Mouse (Mus musculus) Patski (cell line): Measurements from ENCODE around the gene Srsf3. TPM values are rescaled to one million over a fixed set of nuclear protein-coding genes. Genes with fewer than 3 reads are reported as not detected.
A peak's percentile ranks its signal among the peaks of the same experiment; 100 is the strongest.

Experiments used
- ATAC-seq: fragments of 100-300 bp; one replicate; pipeline ENCODE4 v1.8.0; 2021
- CTCF ChIA-PET: fragments of 350-600 bp; sonication (Branson Sonifier 250); formaldehyde crosslinking; loops from one replicate; lab custom pipeline; 2022; ENCODE audit warnings: inconsistent platforms; lab: Charles Lee
- POLR2A ChIA-PET: fragments of 350-600 bp; sonication (Branson Sonifier 250); formaldehyde crosslinking; loops from one replicate; lab custom pipeline; 2022; ENCODE audit warnings: antibody characterized with exemption, inconsistent platforms; lab: Charles Lee
- DNase-seq: peaks from one replicate; pipeline ENCODE4 v3.0.0-alpha.2; 2011; ENCODE audit warnings: low read depth, low spot score
- H3K27me3 ChIP-seq: fragments of 371-371 bp; one replicate; pipeline ENCODE4 v1.5.1; 2021
- CTCF ChIP-seq: fragments of 100-300 bp; IDR thresholded peaks from one replicate; pipeline ENCODE4 v1.5.1; 2021
- in situ Hi-C: fragments of 300-500 bp; cut with MboI; formaldehyde crosslinking; loops from 3 replicates; pipeline ENCODE4 v1.11.1; 2018; ENCODE audit warnings: low pct_unique_long_range_greater_than_20kb, mixed read lengths
- polyA plus RNA-seq: library from polyadenylated mRNA; unstranded; gene quantifications from one replicate; pipeline ENCODE4 v1.2.3, GENCODE M21; 2021

Srsf3 gene
- polyA plus RNA-seq, 1 experiment from 2014 or later, result 187 TPM

- POLR2A ChIA-PET, result interaction anchor here (0.6 kb wide), 1 partner anchor 90 kb away, joined by 3 read pairs; no protein-coding TSS in a partner anchor
- DNase-seq (no peak), ATAC-seq (no peak)
- in situ Hi-C loops, result no loop called here
- CTCF ChIA-PET, result interaction anchor here (1.1 to 10.1 kb wide), 2 partner anchors 44 to 120 kb away, joined by 3 to 68 read pairs; no protein-coding TSS in a partner anchor
- H3K27me3 ChIP-seq, result no peaks in the 10 kb centered on the region
- TF ChIP-seq CTCF, result no peak
Measured at GRCm38 (mm10) chr17:29050791-29051190, 18.4 kb downstream of the Srsf3 start.

- ATAC-seq (no peak), DNase-seq (no peak)
- in situ Hi-C loops, result no loop called here
- H3K27me3 ChIP-seq, result no peaks in the 10 kb centered on the region
- TF ChIP-seq CTCF, result no peak
- CTCF ChIA-PET, result interaction anchor here (2.1 kb wide), 1 partner anchor 118 kb away, joined by 5 read pairs; no protein-coding TSS in a partner anchor
- POLR2A ChIA-PET, result interaction anchor here (1.1 to 1.4 kb wide), 2 partner anchors 28 to 42 kb away, joined by 3 to 5 read pairs; no protein-coding TSS in a partner anchor
Measured at GRCm38 (mm10) chr17:29053067-29053466, 20.6 kb downstream of the Srsf3 start.

GRCm38 (mm10) chr17:29053841-29054240 is 21.4 kb downstream of the Srsf3 start:
- in situ Hi-C loops, result no loop called here
- CTCF ChIA-PET, result interaction anchor here (1.6 to 2.1 kb wide), 2 partner anchors 40 to 117 kb away, joined by 5 read pairs; no protein-coding TSS in a partner anchor
- TF ChIP-seq CTCF, result no peak
- no peak for DNase-seq
- H3K27me3 ChIP-seq, result no peaks in the 10 kb centered on the region
- POLR2A ChIA-PET, result interaction anchor here (0.6 to 1.4 kb wide), 3 partner anchors 27 to 112 kb away, joined by 3 to 7 read pairs (median 5); no protein-coding TSS in a partner anchor
- ATAC-seq, result no peak

GRCm38 (mm10) chr17:29054429-29054828 is 22.0 kb downstream of the Srsf3 start:
- in situ Hi-C loops, result no loop called here
- H3K27me3 ChIP-seq, result no peaks in the 10 kb centered on the region
- ATAC-seq (no peak), DNase-seq (no peak)
- no peak for TF ChIP-seq CTCF
- ChIA-PET POLR2A (interaction anchor here (0.6 to 1.4 kb wide), 3 partner anchors 26 to 111 kb away, joined by 3 to 7 read pairs (median 5); no protein-coding TSS in a partner anchor), CTCF (interaction anchor here (1.6 to 2.1 kb wide), 2 partner anchors 39 to 117 kb away, joined by 5 read pairs; no protein-coding TSS in a partner anchor)

- in situ Hi-C loops, result no loop called here
- ChIA-PET POLR2A (interaction anchor here (1.8 kb wide), 1 partner anchor 39 kb away, joined by 4 read pairs; no protein-coding TSS in a partner anchor), CTCF (interaction anchor here (0.9 to 3.0 kb wide), 3 partner anchors 28 to 115 kb away, joined by 4 to 17 read pairs (median 7); no protein-coding TSS in a partner anchor)
- no peaks in the 10 kb centered on the region for H3K27me3 ChIP-seq
- no peak for TF ChIP-seq CTCF
- ATAC-seq (no peak), DNase-seq (no peak)
Measured at GRCm38 (mm10) chr17:29055586-29055985, 23.2 kb downstream of the Srsf3 start.

- no peak for ATAC-seq
- TF ChIP-seq CTCF, result no peak
- no peaks in the 10 kb centered on the region for H3K27me3 ChIP-seq
- in situ Hi-C loops, result no loop called here
- ChIA-PET POLR2A (interaction anchor here (0.6 to 1.8 kb wide), 3 partner anchors 17 to 49 kb away, joined by 3 to 6 read pairs (median 4); no protein-coding TSS in a partner anchor), CTCF (interaction anchor here (0.9 to 3.0 kb wide), 3 partner anchors 28 to 114 kb away, joined by 4 to 17 read pairs (median 7); no protein-coding TSS in a partner anchor)
- no peak for DNase-seq
Measured at GRCm38 (mm10) chr17:29056207-29056606, 23.8 kb downstream of the Srsf3 start.

GRCm38 (mm10) chr17:29056699-29057151 is 24.3 kb downstream of the Srsf3 start:
- ChIA-PET POLR2A (interaction anchor here (0.6 to 1.8 kb wide), 3 partner anchors 17 to 50 kb away, joined by 3 to 6 read pairs (median 4); no protein-coding TSS in a partner anchor), CTCF (interaction anchor here (2.5 to 3.0 kb wide), 2 partner anchors 38 to 114 kb away, joined by 7 to 17 read pairs; no protein-coding TSS in a partner anchor)
- in situ Hi-C loops, result no loop called here
- no peak for TF ChIP-seq CTCF
- DNase-seq (no peak), ATAC-seq (no peak)
- no peaks in the 10 kb centered on the region for H3K27me3 ChIP-seq

- H3K27me3 ChIP-seq, result no peaks in the 10 kb centered on the region
- no peak for DNase-seq
- CTCF ChIA-PET, result interaction anchor here (2.5 to 3.0 kb wide), 2 partner anchors 37 to 113 kb away, joined by 7 to 17 read pairs; no protein-coding TSS in a partner anchor
- in situ Hi-C loops, result no loop called here
- TF ChIP-seq CTCF, result no peak
- no peak for ATAC-seq
- POLR2A ChIA-PET, result interaction anchor here (1.8 kb wide), 1 partner anchor 37 kb away, joined by 4 read pairs; no protein-coding TSS in a partner anchor
Measured at GRCm38 (mm10) chr17:29057361-29057890, 25.0 kb downstream of the Srsf3 start.

GRCm38 (mm10) chr17:29057961-29058360 is 25.5 kb downstream of the Srsf3 start:
- DNase-seq, result peak; percentile 58
- no peaks in the 10 kb centered on the region for H3K27me3 ChIP-seq
- TF ChIP-seq CTCF, result no peak
- ATAC-seq, result peak; percentile 75
- ChIA-PET POLR2A (interaction anchor here (1.2 kb wide), 1 partner anchor 11 kb away, joined by 4 read pairs; no protein-coding TSS in a partner anchor), CTCF (interaction anchor here (3.0 kb wide), 1 partner anchor 37 kb away, joined by 17 read pairs; no protein-coding TSS in a partner anchor)
- in situ Hi-C loops, result no loop called here

- DNase-seq (no peak), ATAC-seq (no peak)
- CTCF ChIA-PET, result interaction anchor here (0.7 to 1.1 kb wide), 2 partner anchors 22 to 24 kb away, joined by 3 read pairs; no protein-coding TSS in a partner anchor
- POLR2A ChIA-PET, result interaction anchor here (1.1 to 1.2 kb wide), 2 partner anchors 10 to 109 kb away, joined by 3 to 4 read pairs; no protein-coding TSS in a partner anchor
- no peaks in the 10 kb centered on the region for H3K27me3 ChIP-seq
- in situ Hi-C loops, result no loop called here
- TF ChIP-seq CTCF, result no peak
Measured at GRCm38 (mm10) chr17:29058487-29058886, 26.1 kb downstream of the Srsf3 start.
